Mouse (Mus musculus) stomach, postnatal 0 days (tissue): ENCODE measurements around the gene Slc35f6.

Source experiments
- CTCF ChIP-seq: IDR thresholded peaks from 2 replicates; pipeline ENCODE4 v1.5.1; 2016; ENCODE audit warnings: antibody characterized with exemption, low read depth, mild to moderate bottlenecking, moderate library complexity
- EP300 ChIP-seq: optimal IDR thresholded peaks from 2 replicates; pipeline ENCODE3; 2016; ENCODE audit warnings: antibody characterized with exemption

DNA sequence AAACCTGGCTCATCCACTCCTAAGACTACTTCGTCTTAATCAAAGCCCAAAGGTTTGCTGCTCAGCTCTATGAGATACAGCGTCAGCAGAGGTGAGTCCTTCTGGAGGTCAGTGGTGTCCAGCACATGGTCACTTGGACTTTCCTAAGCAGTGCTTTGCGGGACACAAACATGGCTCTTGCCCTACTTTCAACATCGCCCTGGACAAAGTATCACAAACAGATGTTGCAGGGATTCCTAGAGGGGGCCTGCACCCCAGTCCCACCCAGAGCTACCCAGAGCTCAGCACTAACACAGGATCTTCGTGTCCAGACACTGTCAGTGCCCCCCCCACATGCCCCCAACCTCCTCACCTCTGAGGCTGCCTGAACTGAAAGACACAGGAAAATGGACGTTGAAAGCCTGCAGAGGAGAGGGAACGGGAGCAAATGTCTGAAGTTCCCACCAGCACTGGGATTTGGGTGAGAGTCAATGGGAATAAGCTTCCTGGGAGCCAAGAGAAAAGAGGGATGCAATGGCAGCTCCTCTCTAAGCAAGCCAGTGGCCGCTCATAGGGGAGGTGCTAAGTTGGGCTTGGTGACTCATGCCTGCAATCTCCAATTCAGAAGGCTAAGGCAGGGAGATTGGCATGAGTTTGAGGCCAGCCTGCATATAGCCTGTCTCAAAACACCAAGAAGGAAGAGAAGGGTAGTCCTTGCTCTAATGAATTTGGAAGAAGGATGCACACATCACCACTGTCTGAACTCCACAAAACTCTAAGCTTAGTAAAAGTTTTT lies 21.2 kb upstream of the Slc35f6 start:
- TF ChIP-seq CTCF: no peak
- no peak for TF ChIP-seq EP300
